Mouse (Mus musculus) CD4-positive helper T cell, adult 2 months (primary cell): ENCODE measurements around the gene Rlf.
A peak's percentile ranks its signal among the peaks of the same experiment; 100 is the strongest.

ENCODE experiments used
- DNase-seq: peaks from one replicate; pipeline ENCODE4 v3.0.0-alpha.2; 2012; ENCODE audit warnings: low read depth, missing footprints, low spot score

Gene Rlf

GRCm38 (mm10) chr4:121214793-121215304, at the start of gene Rlf:
Rlf (minus strand) TSS chr4:121215084.
- peak; percentile 97 for DNase-seq

- no peak for DNase-seq
Measured at GRCm38 (mm10) chr4:121241612-121242000, 26.7 kb upstream of the Rlf start.

GRCm38 (mm10) chr4:121240637-121241611, 26.0 kb upstream of the Rlf start:
- peak; percentile 43 for DNase-seq

GRCm38 (mm10) chr4:121239878-121240277, 25.0 kb upstream of the Rlf start:
- DNase-seq, result no peak

GRCm38 (mm10) chr4:121231772-121232414, 17.0 kb upstream of the Rlf start:
- DNase-seq, result peak; percentile 63

- peak; percentile 63 for DNase-seq
Measured at GRCm38 (mm10) chr4:121230943-121231614, 16.2 kb upstream of the Rlf start.

GRCm38 (mm10) chr4:121227072-121227471, 12.2 kb upstream of the Rlf start:
- DNase-seq, result no peak

GRCm38 (mm10) chr4:121225177-121225576, 10.3 kb upstream of the Rlf start:
- DNase-seq, result no peak

GRCm38 (mm10) chr4:121223136-121223535, 8.3 kb upstream of the Rlf start:
- DNase-seq, result no peak

GRCm38 (mm10) chr4:121216216-121216615, 1.3 kb upstream of the Rlf start:
- DNase-seq, result no peak

GRCm38 (mm10) chr4:121215489-121215888, 605 bp upstream of the Rlf start:
- DNase-seq, result no peak

- DNase-seq, result no peak
Measured at GRCm38 (mm10) chr4:121213936-121214792, 720 bp downstream of the Rlf start.

- peak; percentile 22 for DNase-seq
Measured at GRCm38 (mm10) chr4:121208911-121209310, 6.0 kb downstream of the Rlf start.

- no peak for DNase-seq
Measured at GRCm38 (mm10) chr4:121197856-121198255, 17.0 kb downstream of the Rlf start.

- DNase-seq, result peak; percentile 54
Measured at GRCm38 (mm10) chr4:121196995-121197394, 17.9 kb downstream of the Rlf start.

GRCm38 (mm10) chr4:121196205-121196604, 18.7 kb downstream of the Rlf start:
- peak; percentile 89 for DNase-seq

GRCm38 (mm10) chr4:121194736-121195135, 20.1 kb downstream of the Rlf start:
- no peak for DNase-seq

GRCm38 (mm10) chr4:121192306-121192705, 22.6 kb downstream of the Rlf start:
- DNase-seq, result no peak

- no peak for DNase-seq
Measured at GRCm38 (mm10) chr4:121189341-121189740, 25.5 kb downstream of the Rlf start.

GRCm38 (mm10) chr4:121179669-121180068, 35.2 kb downstream of the Rlf start:
- DNase-seq, result no peak

GRCm38 (mm10) chr4:121167656-121168055, 47.2 kb downstream of the Rlf start:
- no peak for DNase-seq
